Mouse (Mus musculus) neutrophil, adult 5-6 weeks (primary cell): ENCODE measurements around the gene Eda2r. TPM values are rescaled to one million over a fixed set of nuclear protein-coding genes. Genes with fewer than 3 reads are reported as not detected.

Experiments used
- ATAC-seq: fragments of 151-379, 151-347 bp; 2 replicates; pipeline ENCODE4 v1.8.0; 2017; ENCODE audit warnings: mild to moderate bottlenecking, moderate TSS enrichment; ENCODE audit not compliant: insufficient number of reproducible peaks, poor library complexity, low FRiP score, severe bottlenecking; ENCODE audit errors: extremely low read depth
- total RNA-seq: library from RNA; stranded (forward); fragments of 200-1000 nt; gene quantifications from 2 replicates; pipeline ENCODE4 v1.2.3, GENCODE M21; 2017

Gene Eda2r
- total RNA-seq = not detected in 2 replicates

DNA sequence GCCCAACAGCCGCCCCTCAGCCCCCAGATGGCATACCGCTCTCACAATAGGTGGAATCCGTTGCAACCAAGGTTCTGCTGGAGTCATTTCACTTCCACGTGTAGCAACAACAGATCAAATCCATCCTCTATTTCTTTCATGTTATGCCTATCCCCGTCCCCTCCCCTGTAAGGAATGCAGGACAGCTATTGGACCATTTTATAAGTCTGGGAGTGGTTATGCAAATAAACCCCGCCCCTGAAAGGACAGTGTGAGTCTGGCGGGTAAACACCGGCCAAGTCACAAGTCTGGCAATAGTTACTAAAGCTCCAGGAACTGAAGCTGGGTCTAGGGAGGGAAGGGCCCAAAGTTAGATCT, at the start of gene Eda2r:
Gene Eda2r, minus strand, starts transcription at position 152 of the 357 bp plus-strand sequence.
- ATAC-seq = no peak

DNA sequence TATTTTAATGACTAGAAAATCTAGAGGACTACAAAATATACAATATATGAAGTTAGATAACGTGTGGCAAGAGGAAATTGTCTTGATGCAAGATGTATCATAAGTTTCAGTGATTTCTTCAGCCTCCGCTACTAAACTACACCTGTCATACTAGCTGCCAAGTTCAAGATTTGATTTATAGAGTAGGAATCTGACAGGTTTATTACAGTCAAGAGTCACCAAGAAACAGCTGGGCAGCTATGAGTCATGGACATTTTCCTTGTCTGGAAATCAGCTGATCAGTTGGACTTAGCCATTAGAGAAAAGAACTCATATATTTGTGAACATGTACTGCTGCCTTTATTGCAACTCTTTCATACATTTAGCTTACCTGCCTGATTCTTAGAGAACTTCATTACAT, 20.9 kb upstream of the Eda2r start:
- ATAC-seq = no peak

DNA sequence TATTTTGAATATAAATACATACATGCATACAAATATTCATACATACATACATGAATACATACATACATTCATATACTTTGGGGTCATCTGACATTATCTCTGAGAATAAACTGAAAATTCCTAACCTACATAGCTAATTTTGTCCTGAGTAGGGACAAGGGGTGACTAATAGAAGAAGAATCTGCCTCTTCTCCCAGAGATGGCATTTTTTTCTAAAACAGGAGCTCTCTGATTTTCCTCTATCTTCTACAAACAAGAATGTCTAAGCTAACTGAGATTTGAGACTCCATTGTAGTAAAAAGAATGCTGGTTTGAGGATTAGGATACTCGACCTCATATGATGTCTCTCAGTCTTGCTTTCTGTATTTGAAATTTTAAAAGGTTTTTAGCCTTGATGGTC, 1.1 kb upstream of the Eda2r start:
- no peak for ATAC-seq

DNA sequence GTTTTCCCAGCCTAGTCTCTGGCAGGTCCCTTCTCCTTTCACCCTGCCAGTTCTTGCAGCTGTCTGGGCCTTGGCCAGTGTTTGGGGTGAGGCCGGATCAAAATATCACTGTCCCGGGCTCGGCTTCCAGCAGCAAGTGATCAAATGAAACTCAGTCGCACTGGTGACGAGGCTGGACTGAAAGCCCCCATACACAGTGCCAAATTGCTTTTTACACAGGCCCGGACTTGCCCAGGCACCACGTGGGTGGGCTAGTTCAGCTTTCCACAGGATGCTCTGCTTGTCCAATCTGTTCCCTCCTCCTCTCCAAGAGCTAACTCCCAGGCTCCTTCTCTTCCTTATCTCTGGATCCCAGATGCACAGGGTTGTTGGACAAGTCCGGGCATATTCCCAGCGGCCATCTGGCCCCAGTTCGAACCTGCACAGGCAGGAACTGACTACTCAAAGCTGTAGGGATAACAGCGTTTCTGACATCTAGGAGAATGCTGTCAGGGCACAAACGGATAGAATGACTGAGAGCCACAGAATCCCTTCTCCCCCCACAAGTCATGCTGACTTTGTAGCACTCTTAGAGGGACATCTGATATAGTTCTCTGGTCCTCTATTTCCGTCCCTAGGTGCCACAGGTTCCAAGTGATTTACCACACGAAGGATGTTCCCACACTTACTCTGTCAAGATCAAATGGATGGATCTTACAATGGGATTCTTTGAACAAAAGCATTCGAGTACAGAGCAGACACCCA, 523 bp downstream of the Eda2r start:
- no peak for ATAC-seq

DNA sequence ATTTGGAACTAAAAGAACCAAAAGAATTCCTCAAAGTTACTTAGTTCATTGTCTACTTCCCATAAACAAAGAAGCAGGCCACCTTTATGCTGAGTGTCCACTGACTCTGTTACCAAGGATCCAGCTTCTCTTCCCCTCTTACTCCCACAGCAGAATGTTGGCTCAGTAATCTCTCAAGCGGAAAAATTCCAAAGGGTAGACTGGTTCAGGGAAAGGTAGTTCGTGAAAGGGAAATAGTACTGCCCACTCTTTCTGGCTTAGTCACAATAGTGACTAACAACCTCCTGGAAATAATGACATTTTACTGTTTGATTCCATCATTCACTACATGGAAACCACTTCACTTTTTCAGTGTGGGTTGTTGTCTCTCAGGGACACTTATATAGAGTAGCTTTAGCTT, 4.2 kb downstream of the Eda2r start:
- no peak for ATAC-seq

DNA sequence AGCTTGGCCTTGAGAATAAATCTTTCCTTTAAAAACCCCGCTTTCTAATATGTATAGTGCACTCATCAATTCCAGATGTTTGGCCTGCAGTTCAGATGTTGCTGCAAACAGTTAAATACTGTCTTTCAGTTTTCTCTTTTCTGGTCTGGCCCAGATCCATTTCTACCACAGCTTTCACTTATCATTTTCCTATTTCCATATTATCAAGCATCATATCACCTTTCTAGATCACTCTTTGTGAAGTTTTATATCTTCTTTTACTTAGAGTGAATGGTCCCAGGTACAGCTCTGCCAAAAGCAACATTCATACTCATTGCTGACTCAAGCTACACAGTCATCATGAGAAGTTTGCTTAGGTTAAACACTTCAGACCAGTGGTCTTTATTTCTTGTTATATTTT, 7.8 kb downstream of the Eda2r start:
- ATAC-seq = no peak

DNA sequence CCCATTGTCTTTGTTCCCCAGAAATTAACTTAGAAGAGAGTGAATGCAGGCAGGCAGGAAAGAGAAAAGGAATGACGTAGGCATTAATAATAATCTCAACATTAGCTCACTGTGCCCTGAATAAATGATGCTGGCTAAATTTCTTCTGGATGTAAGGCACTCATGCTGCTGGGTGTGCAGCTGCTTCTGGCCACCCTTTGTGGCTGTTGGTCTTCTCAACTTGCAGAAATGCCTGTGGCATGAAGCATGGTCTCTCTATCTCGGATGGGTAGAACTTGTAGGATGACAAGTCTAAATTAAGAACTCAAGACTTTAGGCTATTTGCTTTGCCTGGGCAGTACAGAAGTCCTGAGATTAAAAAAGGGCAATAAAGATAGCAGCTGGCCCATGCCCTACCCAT, 8.3 kb downstream of the Eda2r start:
- no peak for ATAC-seq

DNA sequence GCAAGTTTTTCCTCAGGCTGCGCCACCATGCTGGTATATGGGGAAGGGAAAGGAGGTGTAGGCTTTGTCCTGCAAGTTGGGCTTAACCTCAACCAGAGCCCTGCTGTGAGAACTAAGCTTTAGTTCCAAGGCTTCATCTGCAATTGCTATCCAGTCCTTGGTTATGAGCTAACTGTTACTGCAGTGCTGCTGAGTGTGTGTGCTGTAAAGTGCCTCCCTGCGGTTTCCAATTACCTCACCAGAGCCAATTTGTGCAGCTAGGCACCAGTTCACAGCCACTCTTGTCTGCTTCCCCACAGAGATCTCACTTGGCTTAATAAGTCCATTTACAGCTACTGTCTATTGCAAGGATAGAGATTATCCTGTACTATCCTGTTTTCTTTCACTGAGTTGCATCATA, 16.1 kb downstream of the Eda2r start:
- ATAC-seq = no peak

DNA sequence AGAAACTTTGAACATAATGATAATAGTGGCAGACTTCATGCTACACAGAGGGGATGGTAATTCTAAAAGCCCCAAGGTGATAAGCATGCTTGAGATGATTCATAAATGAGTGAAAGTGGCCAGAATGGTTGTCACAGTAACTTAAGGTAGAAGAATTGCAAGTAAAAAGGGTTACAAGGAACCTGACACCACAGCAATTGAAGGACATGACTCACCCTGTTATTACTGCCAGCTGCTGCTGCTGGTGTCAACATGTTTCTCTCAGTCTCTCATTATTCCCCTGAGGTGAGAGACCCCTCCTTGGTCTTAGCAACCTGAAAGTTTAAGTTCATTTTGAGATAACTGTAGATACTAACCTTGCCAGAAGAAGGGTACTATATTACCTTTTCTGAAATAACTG, 49.1 kb downstream of the Eda2r start:
- ATAC-seq = no peak
